Comparison of ENCODE assay signal across 8 mouse cellular contexts in genomic region chr17:35164568-35165450, GRCm38 (mm10). TPM values are rescaled to one million over a fixed set of nuclear protein-coding genes. Genes with fewer than 3 reads are reported as not detected.
DNase-seq lines count a peak whose midpoint lies in the region; ATAC-seq lines count a peak whose summit lies in the region.

Gene Prrc2a, minus strand, starts transcription at chr17:35164897.

- peak within 1 kb of the TSS; percentile 99 for H3K4me3 ChIP-seq in hindbrain, embryonic 12.5 days

- peak within 1 kb of the TSS; percentile 98 for H3K27ac ChIP-seq in hindbrain, embryonic 12.5 days

- ATAC-seq in hindbrain, embryonic 12.5 days (ENCODE audit: low FRiP score): peak; percentile 95

- peak within 1 kb of the TSS; percentile 100 for H3K9ac ChIP-seq in hindbrain, embryonic 12.5 days

- no peaks in the 10 kb centered on the region for H3K9me3 ChIP-seq in hindbrain, embryonic 12.5 days (replicated peaks)

- peak; percentile 99 for DNase-seq in NIH3T3 (ENCODE audit: low read depth)
- DNase-seq in cerebellum, postnatal 10 days: peak; percentile 99
- DNase-seq in frontal cortex, postnatal 10 days (ENCODE audit: low spot score in 2 of 2): peak; percentile 98 to 99
- DNase-seq in layer of hippocampus, postnatal 14 days (ENCODE audit: low spot score in 2 of 2): peak; percentile 100
- peak; percentile 97 for DNase-seq in lung, postnatal 14 days
- DNase-seq in retina, adult 2 months (ENCODE audit: low read depth, low spot score): peak; percentile 98
- DNase-seq in thymus, postnatal 36 days: peak; percentile 95 to 97

- WGBS in hindbrain, embryonic 12.5 days: 1% methylated on average over 67 of the region's 89 CpGs

- H3K4me2 ChIP-seq in hindbrain, embryonic 12.5 days (replicated peaks): peak within 1 kb of the TSS; percentile 93

- no peaks in the 10 kb centered on the region for H3K27me3 ChIP-seq in hindbrain, embryonic 12.5 days

- peaks cover 33% of the 10 kb centered on the region for H3K4me1 ChIP-seq in hindbrain, embryonic 12.5 days

- peaks cover 23% of the 10 kb centered on the region for H3K36me3 ChIP-seq in hindbrain, embryonic 12.5 days

RNA-seq across cellular contexts. Expression of gene Prrc2a, which starts in this region (rescaled TPM):
- polyA plus RNA-seq in hindbrain, embryonic 12.5 days (2016; fragmentation: Nextera tagmentation; extraction: Ambion mirVana): 206 and 213 TPM in 2 replicates
- total RNA-seq in layer of hippocampus, postnatal 14 days (2021): 100 to 1,000 TPM; 305 to 314 TPM

Comparison
In these comparisons a context has a peak if more than half of its experiments do, and no peak if none do; other contexts are left out.
1. Peak in every context shown above with its lines: DNase-seq, ATAC-seq, H3K4me3 ChIP-seq and H3K27ac ChIP-seq.